18 mouse cellular contexts compared by ENCODE assay signal in the genomic region with DNA sequence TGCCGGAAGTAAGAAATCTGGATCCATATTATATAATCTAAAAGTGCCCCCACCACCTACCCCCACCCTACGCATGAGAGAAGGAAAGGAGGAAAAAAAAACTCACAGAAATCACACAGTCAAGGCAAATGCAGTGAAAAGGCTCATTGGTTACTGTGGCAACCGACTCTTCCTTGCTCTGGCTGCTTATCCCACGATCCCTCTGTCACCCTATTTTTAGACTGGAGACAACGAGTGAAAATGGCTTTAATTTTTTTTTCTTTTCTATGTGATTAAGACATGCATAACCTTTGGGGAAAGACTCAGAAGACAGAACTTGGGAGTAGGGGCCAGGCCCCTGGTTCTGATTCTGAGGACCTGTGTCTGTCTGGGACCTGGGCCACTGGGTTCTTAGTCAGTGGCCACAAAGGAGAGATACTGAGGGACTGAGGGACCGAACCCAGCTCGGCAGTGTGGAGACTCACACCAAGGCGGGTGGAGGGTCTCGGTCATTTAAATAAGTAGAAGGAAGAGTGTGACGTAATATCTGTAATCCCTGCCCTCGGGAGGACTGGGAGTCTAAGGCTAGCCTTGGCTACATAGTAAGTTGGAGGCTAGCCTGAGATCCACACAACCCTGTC. TPM values are rescaled to one million over a fixed set of nuclear protein-coding genes. Genes with fewer than 3 reads are reported as not detected.
DNase-seq lines count a peak whose midpoint lies in the region; ATAC-seq lines count a peak whose summit lies in the region.
"Had no signal": no experiment of that assay in that cellular context is flagged by ENCODE, and none has a peak within 500 bp of the region (broad histone marks: within the 10 kb centered on the region; RNA-seq: fewer than 3 reads in every experiment).

No protein-coding gene starts in this region.

- no peaks in the 10 kb centered on the region for H3K27me3 ChIP-seq in forebrain, embryonic 14.5 days (replicated peaks; ENCODE audit: control insufficient read depth, insufficient read depth, low read length)
- no peaks in the 10 kb centered on the region for H3K27me3 ChIP-seq in forebrain, embryonic 10.5 days (ENCODE audit: poor library complexity, severe bottlenecking)
- H3K27me3 ChIP-seq in liver, embryonic 12.5 days (replicated peaks), result no peaks in the 10 kb centered on the region
- H3K27me3 ChIP-seq: limb, embryonic 12.5 days had no signal

- no peak overlapping the region for H3K4me3 ChIP-seq in forebrain, embryonic 14.5 days (ENCODE audit: low read depth, low read length)
- no peak overlapping the region for H3K4me3 ChIP-seq in forebrain, embryonic 10.5 days
- H3K4me3 ChIP-seq in liver, embryonic 12.5 days, result no peak overlapping the region
- H3K4me3 ChIP-seq: erythroblast, embryonic 14.5 days; limb, embryonic 12.5 days had no signal

- peak; percentile 54 for DNase-seq in forebrain, embryonic 14.5 days (ENCODE audit: low spot score)
- no peak for DNase-seq in forebrain, embryonic 10.5 days (ENCODE audit: extremely low spot score, low spot score)
- peak; percentile 48 to 59 for DNase-seq in right cerebral cortex, adult 2 months (ENCODE audit: low spot score in 2 of 2)
- no peak for DNase-seq in right cerebral cortex, postnatal 14 days
- DNase-seq in left cerebral cortex, postnatal 14 days (ENCODE audit: low spot score in 2 of 2), result peak; percentile 57 to 91
- no peak for DNase-seq in embryo, embryonic 11 days
- no peak for DNase-seq in urinary bladder, postnatal 4 days (ENCODE audit: low spot score in 2 of 2)
- DNase-seq: adrenal gland, adult 2 months; liver, postnatal 0 days had no signal

- H3K4me1 ChIP-seq in forebrain, embryonic 14.5 days (ENCODE audit: control insufficient read depth, insufficient read depth, low read length), result no peaks in the 10 kb centered on the region
- 0 out of 2 replicates have a peak, but pooled peaks cover 3% of the 10 kb centered on the region for H3K4me1 ChIP-seq in forebrain, embryonic 10.5 days
- H3K4me1 ChIP-seq in liver, embryonic 12.5 days, result no peaks in the 10 kb centered on the region
- H3K4me1 ChIP-seq: limb, embryonic 12.5 days had no signal

- no peak overlapping the region for H3K4me2 ChIP-seq in forebrain, embryonic 14.5 days (ENCODE audit: low read length)
- no peak overlapping the region for H3K4me2 ChIP-seq in liver, embryonic 12.5 days
- H3K4me2 ChIP-seq: limb, embryonic 12.5 days had no signal

- H3K9me3 ChIP-seq in forebrain, embryonic 14.5 days (replicated peaks; ENCODE audit: control insufficient read depth, low read length), result no peaks in the 10 kb centered on the region
- no peaks in the 10 kb centered on the region for H3K9me3 ChIP-seq in forebrain, embryonic 10.5 days
- no peaks in the 10 kb centered on the region for H3K9me3 ChIP-seq in liver, embryonic 12.5 days (replicated peaks)
- H3K9me3 ChIP-seq: limb, embryonic 12.5 days had no signal

- WGBS in forebrain, embryonic 14.5 days, result 75% methylated on average over 11 of the region's 11 CpGs
- WGBS in forebrain, embryonic 10.5 days, result 83% methylated on average over 11 of the region's 11 CpGs
- WGBS in liver, embryonic 12.5 days (ENCODE audit: insufficient replicate concordance), result 72% methylated on average over 11 of the region's 11 CpGs

- H3K36me3 ChIP-seq in forebrain, embryonic 14.5 days (ENCODE audit: control insufficient read depth, insufficient read depth, low read length), result no peaks in the 10 kb centered on the region
- H3K36me3 ChIP-seq in forebrain, embryonic 10.5 days (replicated peaks), result no peaks in the 10 kb centered on the region
- no peaks in the 10 kb centered on the region for H3K36me3 ChIP-seq in liver, embryonic 12.5 days
- H3K36me3 ChIP-seq: limb, embryonic 12.5 days had no signal

- intact Hi-C loops in left cerebral cortex, postnatal 14 days (cut with DNase I), result loop anchor here (5.0 kb wide), 1 partner anchor 38 kb away; no protein-coding TSS in a partner anchor

- ATAC-seq in forebrain, embryonic 14.5 days, result peak; percentile 40; the same call in 1 of the 2 replicates
- no peak for ATAC-seq in liver, embryonic 12.5 days
- ATAC-seq: liver, postnatal 0 days had no signal

- H3K27ac ChIP-seq in forebrain, embryonic 14.5 days (ENCODE audit: low read depth, low read length), result no peak overlapping the region
- no peak overlapping the region for H3K27ac ChIP-seq in forebrain, embryonic 10.5 days
- no peak overlapping the region for H3K27ac ChIP-seq in liver, embryonic 12.5 days
- H3K27ac ChIP-seq: kidney, postnatal 0 days; limb, embryonic 12.5 days; macrophage had no signal

- H3K9ac ChIP-seq in forebrain, embryonic 14.5 days (ENCODE audit: low read length), result no peak overlapping the region
- H3K9ac ChIP-seq in liver, embryonic 12.5 days, result no peak overlapping the region
- H3K9ac ChIP-seq: limb, embryonic 12.5 days; liver, postnatal 0 days had no signal

RNA-seq across cellular contexts. Expression of gene Gm8994, which starts 22.9 kb away (rescaled TPM):
- not detected in 2 replicates for polyA plus RNA-seq in forebrain, embryonic 14.5 days (2014; fragmentation: Nextera tagmentation; extraction: Ambion mirVana)
- not detected in 2 replicates for polyA plus RNA-seq in forebrain, embryonic 10.5 days (2016; fragmentation: Nextera tagmentation; extraction: Ambion mirVana)
- total RNA-seq in left cerebral cortex, postnatal 14 days (2021), result not detected
- polyA plus RNA-seq in liver, embryonic 12.5 days (2016; fragmentation: Nextera tagmentation; extraction: Ambion mirVana), result not detected in 2 replicates
- total RNA-seq: adrenal gland, adult 2 months had no signal
- polyA plus RNA-seq: adrenal gland, adult 2 months; erythroblast, embryonic 14.5 days; gonadal fat pad, adult 2 months; heart, embryonic 16.5 days; intestine, embryonic 14.5 days; kidney, postnatal 0 days; limb, embryonic 12.5 days; liver, postnatal 0 days; macrophage; spleen, adult 2 months had no signal

Comparison
In these comparisons a context has a peak if more than half of its experiments do, and no peak if none do; other contexts are left out.
1. DNase-seq: peak in forebrain, embryonic 14.5 days (single experiment), right cerebral cortex, adult 2 months (2 of 2) and left cerebral cortex, postnatal 14 days (2 of 2); none in forebrain, embryonic 10.5 days (single experiment), right cerebral cortex, postnatal 14 days (single experiment), embryo, embryonic 11 days (single experiment) and urinary bladder, postnatal 4 days (0 of 2).